Mouse (Mus musculus) frontal cortex, postnatal 25 days (tissue): Measurements from ENCODE around the gene Ubl5.
"Not testable (repeated sequence)": the region's sequence is repeated elsewhere in the genome, so short reads cannot be mapped to it uniquely, and the experiment has no call there.

Source experiments
- DNase-seq, 2 experiments: peaks; one replicate each; pipeline ENCODE4 v3.0.0; 2022; ENCODE audit warnings: low spot score in 2 of 2

Gene Ubl5

DNA sequence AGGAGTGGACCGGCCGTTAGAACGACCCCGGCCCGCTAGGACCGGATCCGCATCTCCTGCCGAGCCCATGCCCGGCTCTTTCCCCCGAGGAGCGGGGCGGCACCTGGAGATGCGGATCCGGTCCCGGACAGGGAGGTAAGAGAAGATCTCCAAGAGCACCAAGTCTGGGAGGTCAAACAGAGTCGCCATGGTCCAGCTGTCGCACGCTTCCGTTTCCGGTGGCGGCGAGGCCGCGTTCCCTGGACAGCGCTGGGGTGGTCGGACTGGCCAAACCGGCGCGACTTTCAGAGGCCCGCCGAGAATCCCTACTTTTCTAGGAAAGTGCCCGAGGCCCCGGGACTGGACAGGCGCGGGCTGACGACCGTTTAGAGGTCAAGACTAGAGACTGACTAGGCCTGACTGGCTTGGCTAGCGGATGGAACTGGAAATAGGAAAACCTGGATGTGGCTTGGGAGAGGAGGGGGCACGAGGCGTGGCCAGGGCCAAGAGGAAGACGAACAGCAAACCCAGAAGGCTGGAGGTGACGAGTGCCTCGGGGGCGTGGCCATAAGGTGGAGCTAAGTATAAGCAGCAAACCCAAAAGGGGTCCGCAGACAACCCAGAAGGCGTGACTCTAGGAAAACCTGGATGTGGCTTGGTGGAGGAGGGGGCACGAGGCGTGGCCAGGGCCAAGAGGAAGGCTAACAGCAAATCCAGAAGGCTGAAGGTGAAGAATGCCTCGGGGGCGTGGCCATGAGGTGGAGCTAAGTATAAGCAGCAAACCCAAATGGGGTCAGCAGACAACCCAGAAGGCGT lies at the start of gene Ubl5:
TSS of gene Ubl5 (plus strand) at position 778 of the 795 bp plus-strand sequence.
- DNase-seq: no peak

- no peak for DNase-seq
Measured at GRCm38 (mm10) chr9:20601270-20601669, 41.4 kb upstream of the Ubl5 start.

DNA sequence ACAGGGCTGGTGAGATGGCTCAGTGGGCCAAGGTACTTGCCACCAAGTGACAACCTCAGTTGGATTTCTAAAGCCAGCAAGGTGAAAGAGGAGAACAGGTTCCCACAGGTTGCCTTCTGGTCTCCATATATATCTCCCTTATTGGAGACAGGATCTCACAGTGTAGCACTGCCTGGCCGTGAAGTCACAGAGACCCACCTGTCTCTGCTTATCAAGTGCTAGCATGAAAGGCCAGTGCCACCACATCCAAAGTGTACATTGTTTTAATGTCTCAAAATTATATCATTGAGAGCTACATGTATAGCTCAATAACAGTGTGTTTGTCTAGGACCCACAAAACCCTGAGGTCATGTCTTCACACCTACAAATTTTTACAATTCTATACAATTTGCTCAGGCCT lies 36.4 kb upstream of the Ubl5 start:
- DNase-seq: no peak

- peak; percentile 74 to 78 for DNase-seq
Measured at GRCm38 (mm10) chr9:20607100-20607974, 35.3 kb upstream of the Ubl5 start.

- no peak for DNase-seq
Measured at GRCm38 (mm10) chr9:20609831-20610464, 32.7 kb upstream of the Ubl5 start.

- DNase-seq: no peak
Measured at GRCm38 (mm10) chr9:20611976-20612375, 30.7 kb upstream of the Ubl5 start.

DNA sequence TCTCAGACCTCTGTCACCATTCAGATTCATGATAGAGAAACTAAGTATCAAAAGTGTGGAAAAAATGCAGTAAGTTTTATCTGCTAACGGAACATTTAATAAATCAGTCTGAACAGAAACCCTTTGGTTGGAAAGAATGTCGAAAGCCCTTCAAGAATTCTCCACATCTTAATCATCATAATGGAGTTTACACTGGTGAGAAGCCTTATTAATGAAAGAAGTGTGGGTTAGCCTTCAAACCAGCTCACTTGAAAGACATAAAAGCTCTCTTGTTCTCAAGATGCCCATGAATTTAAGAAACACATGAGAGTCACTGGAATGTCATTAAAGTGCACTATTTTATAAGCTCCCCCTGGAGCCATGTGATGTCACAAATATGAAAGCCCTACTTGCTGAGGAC lies 26.0 kb upstream of the Ubl5 start:
- DNase-seq: no peak

- DNase-seq: no peak
Measured at GRCm38 (mm10) chr9:20631332-20631731, 11.3 kb upstream of the Ubl5 start.

DNA sequence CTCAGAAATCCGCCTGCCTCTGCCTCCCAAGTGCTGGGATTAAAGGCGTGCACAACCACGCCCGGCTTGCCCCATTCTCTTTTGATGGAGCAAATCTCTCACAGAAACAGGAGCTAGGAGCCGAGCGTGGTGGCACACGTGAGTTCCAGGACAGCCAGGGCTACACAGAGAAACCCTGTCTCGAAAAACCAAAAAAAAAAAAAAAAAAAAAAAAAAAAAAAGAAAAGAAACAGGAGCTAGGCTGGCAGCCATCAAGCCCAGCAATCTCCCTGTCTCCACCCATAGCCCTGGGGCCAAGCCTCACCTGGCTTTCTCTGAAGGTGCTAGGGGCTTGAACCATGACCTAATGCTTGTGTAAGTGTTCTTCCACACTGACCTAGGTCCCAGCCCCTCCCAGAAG lies 7.0 kb upstream of the Ubl5 start:
- not testable (repeated sequence) for DNase-seq

GRCm38 (mm10) chr9:20636256-20636655 lies 6.4 kb upstream of the Ubl5 start:
- DNase-seq: no peak

GRCm38 (mm10) chr9:20636790-20637189 lies 5.9 kb upstream of the Ubl5 start:
- no peak for DNase-seq

- DNase-seq: no peak
Measured at GRCm38 (mm10) chr9:20638552-20638951, 4.1 kb upstream of the Ubl5 start.

GRCm38 (mm10) chr9:20639486-20639885 lies 3.2 kb upstream of the Ubl5 start:
- no peak for DNase-seq

- no peak for DNase-seq
Measured at GRCm38 (mm10) chr9:20641501-20641900, 1.2 kb upstream of the Ubl5 start.

- peak in 1 of 2 experiments; percentile 47 for DNase-seq
Measured at GRCm38 (mm10) chr9:20642896-20643466, 303 bp downstream of the Ubl5 start.

DNA sequence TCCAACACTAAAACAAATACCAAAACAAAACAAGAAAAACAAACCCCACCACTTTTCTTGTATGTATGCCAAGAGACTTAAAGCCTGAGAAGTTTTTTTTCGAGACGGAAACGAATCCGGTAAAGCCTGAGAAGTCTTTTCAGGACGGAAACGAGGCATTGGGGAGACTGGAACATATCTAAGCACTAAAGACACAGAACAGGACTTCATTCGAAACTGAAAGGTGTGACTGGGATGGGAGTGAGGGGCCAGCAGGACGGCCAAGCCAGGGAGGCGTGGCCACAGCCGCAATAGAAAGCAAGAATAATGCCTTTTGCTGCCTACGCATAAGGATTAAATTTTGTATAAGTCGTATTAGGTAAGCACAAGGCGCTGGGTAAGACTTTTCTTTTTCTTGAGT lies 1.1 kb downstream of the Ubl5 start:
- no peak for DNase-seq

DNA sequence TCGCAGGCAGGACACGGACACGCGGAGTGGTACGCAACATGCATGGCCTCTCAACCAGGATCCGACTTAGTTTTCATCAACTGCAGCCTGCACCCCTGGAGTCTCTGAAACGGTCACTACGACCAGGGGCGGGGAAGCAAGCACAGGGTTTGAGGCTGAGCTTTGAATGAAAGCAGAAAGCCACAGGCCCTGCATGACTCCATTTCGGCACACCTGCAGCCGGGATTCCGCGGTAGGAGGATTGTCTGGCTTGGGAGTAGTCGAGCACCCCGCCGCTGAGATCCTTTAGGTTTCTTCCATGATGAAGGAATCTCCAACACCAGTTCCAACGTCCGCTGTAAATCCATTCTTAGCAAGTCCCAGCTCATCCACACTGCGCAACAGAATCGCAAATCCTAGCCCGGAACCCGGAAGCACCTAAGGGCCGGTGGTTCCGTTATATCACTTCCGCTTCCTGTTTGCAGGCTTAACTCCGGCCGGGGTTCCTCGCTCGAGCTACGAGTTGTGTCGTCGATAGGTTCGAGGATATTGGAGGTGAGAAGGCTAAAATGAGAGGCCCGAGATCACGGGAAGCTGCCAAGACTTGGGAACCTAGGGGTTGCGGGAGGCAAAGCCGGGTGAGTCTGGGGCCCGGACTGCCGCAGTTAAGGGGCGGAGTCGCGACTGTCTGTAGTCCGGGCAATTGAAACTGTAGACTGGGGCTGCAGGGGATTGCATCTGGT lies 1.8 kb downstream of the Ubl5 start, which contains the start of gene Fbxl12:
TSS of gene Fbxl12 (minus strand) at position 408 of the 722 bp plus-strand sequence.
- peak in 1 of 2 experiments; percentile 71 for DNase-seq

- DNase-seq: no peak
Measured at GRCm38 (mm10) chr9:20645121-20645520, 2.4 kb downstream of the Ubl5 start.

DNA sequence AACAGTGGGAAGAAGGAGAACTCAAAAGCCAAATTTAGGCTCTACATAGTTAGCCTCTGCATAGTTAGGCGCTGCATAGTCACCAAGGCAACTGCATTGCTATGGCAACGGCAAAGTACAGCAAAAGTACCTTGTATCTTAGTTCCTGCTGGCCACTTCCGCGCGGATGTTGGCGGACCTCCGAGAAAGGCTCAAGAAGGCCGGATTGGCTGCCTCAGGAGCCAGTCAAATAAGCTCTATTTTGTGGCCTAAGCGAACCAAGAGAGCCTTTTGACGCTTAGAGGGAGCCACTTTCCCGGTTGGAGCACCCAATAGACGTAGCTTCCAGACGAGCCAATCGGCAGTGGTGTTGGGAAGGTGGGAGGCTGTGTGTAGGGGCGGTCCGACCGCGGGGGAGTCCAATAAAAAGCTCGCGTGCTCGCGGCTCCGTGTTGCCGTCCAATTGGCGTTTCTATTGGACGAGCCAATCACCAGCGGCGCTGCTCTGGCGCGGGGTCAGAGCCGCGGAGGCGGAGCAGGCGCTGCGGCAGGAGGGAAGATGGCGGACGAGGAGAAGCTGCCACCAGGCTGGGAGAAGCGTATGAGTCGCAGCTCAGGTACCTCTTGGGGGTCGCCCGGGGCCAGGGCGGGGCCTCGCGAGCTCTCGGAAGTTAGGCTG lies 9.1 kb downstream of the Ubl5 start, which contains the start of gene Pin1:
TSS of gene Pin1 (plus strand) at position 494 of the 658 bp plus-strand sequence.
- DNase-seq: peak; percentile 98 to 99

GRCm38 (mm10) chr9:20652260-20652658 lies 9.6 kb downstream of the Ubl5 start:
- no peak for DNase-seq

DNA sequence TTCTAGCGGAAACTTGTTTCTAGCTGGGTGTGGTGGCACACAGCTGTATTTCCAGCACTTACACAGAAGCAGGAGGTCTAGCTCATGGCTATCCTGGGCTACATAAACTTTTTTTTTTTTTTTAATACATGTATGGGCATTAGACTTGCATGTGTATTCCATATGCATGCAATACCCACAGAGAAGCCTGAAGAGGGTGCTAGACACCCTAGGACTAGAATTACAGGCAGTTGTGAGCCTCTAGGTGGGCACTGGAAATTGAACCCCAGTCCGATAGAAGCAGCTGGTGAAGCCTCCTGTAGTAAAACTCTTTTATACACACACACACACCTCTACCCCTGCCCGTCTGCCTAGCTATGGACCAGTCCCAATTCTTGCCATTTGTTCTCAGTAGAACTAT lies 11.2 kb downstream of the Ubl5 start:
- DNase-seq: no peak
